Mouse (Mus musculus): ENCODE results near the gene Nt5dc3.

DNA sequence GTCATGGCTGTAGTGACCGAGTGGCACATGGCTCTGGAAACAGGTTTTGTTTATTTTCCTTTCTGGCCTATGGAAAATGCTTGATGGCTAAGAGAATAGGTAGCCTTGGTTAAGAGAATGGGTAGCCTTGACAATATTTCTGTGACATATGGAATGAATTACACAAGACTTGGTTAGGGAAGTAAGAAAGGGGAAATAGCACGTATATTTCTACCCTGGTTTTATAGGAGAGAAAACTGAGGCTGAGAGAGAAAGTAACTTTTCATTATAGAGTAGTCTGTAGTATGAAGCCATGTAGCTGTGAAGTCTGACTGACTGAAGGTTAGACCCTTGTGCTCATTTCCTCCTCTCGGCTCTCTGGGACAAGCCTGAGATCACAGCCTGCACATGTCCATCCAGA, 48.1 kb downstream of the Nt5dc3 start:
- TF ChIP-seq CTCF (IDR thresholded peaks at IDR 0.05; ENCODE audit: borderline replicate concordance, extremely low read depth, insufficient read depth, insufficient read length) (no peak), POLR2A (IDR thresholded peaks at IDR 0.05; ENCODE audit: borderline replicate concordance, extremely low read depth, insufficient read depth, insufficient read length, poor library complexity, severe bottlenecking) (no peak)
